Mouse (Mus musculus): ENCODE results near the gene Gdf11.

DNA sequence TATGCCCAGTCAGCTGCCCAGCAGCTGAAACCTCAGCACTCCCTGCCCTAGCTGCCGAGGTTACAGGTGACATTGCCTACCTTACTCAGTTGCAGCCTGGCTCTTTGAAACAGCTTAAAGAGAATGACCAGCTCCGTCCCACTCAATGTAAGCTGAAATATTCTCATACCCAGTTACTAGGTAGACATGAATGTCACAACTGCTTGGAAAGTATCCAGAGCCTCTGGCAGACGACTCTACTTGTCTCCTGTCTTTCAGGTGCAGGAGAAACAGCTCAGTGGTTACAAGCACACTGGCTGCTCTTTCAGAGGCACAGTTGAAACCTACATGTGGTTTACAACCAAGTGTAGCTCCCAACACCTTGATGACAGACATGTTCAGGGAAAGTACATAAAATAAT is 21.2 kb downstream of the Gdf11 start:
- no peak for TF ChIP-seq POLR2A (IDR thresholded peaks at IDR 0.05; ENCODE audit: borderline replicate concordance, low read depth, low read length)
- TF ChIP-seq CTCF (IDR thresholded peaks at IDR 0.05; ENCODE audit: low read depth, low read length) = no peak

All from bone marrow macrophage, adult 2 months (primary cell).